Mouse (Mus musculus): ENCODE data around the gene Gm49320. TPM values are rescaled to one million over a fixed set of nuclear protein-coding genes. Genes with fewer than 3 reads are reported as not detected.

Gene Gm49320
- polyA plus RNA-seq (2014; fragmentation: Nextera tagmentation; extraction: Ambion mirVana): 0.70 and 0.80 TPM in 2 replicates

GRCm38 (mm10) chr8:4238434-4239192 lies at the start of gene Gm49320, which contains the start of gene Map2k7:
Gm49320 (plus strand) TSS chr8:4238865.
Map2k7 (plus strand) TSS chr8:4238740.
- peaks cover 18% of the 10 kb centered on the region for H3K4me1 ChIP-seq (ENCODE audit: control insufficient read depth, insufficient read depth, low read length)
- peak within 1 kb of the TSS; percentile 70 for H3K4me3 ChIP-seq (replicated peaks; ENCODE audit: low read depth, low read length)
- peak within 1 kb of the TSS; percentile 95 for H3K4me2 ChIP-seq (ENCODE audit: low read length)
- WGBS: under 1% methylated on average over 71 of the region's 71 CpGs
- no peaks in the 10 kb centered on the region for H3K27me3 ChIP-seq (ENCODE audit: control insufficient read depth, insufficient read depth, low read length)
- peak within 1 kb of the TSS; percentile 75 for H3K9ac ChIP-seq (replicated peaks; ENCODE audit: low read length)
- H3K36me3 ChIP-seq (ENCODE audit: control insufficient read depth, insufficient read depth, low read length): peaks cover 24% of the 10 kb centered on the region
- ATAC-seq (ENCODE audit: low FRiP score, low TSS enrichment) (peak; percentile 95), DNase-seq (peak; percentile 100)
- H3K27ac ChIP-seq (replicated peaks; ENCODE audit: low read depth, low read length): peak within 1 kb of the TSS; percentile 93
- no peaks in the 10 kb centered on the region for H3K9me3 ChIP-seq (ENCODE audit: control insufficient read depth, low read length)

DNA sequence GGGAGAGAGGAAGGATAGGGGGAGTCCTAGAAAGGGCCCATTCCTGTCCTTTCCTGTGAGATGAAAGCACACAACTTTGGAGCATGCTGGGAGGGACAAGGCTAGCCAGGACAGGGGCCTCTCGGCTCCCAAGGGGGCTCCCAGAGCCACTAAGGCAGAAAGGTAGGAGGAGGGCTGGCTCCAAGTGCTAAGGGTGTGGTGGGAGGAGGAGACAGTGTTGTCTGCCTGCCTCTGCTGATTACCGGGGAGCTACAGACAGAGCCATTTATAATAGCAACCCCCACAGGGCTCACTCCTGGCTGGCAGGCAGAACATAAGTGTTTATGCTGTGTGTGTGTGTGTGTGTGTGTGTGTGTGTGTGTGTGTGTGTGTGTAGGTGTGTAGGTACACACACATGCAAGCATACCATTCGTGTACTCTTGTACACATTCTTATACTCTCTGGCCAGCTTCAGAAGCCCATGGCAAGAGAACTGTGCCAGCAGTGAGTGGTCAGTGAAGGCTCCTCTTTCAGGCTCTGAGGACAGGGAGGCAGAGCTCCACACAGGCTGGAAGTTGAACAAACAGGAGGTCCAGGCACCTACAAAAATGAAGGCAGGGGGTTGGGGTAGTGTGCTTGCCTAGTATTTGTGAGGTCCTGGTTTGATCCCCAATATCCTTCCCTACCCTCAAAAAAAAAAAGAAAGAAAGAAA lies 49.5 kb upstream of the Gm49320 start:
- H3K27ac ChIP-seq (replicated peaks; ENCODE audit: low read depth, low read length): no peak overlapping the region
- H3K4me2 ChIP-seq (ENCODE audit: low read length): no peak overlapping the region
- H3K9ac ChIP-seq (replicated peaks; ENCODE audit: low read length): no peak overlapping the region
- H3K9me3 ChIP-seq (ENCODE audit: control insufficient read depth, low read length): no peaks in the 10 kb centered on the region
- H3K36me3 ChIP-seq (ENCODE audit: control insufficient read depth, insufficient read depth, low read length): peaks cover 74% of the 10 kb centered on the region
- DNase-seq (no peak), ATAC-seq (ENCODE audit: low FRiP score, low TSS enrichment) (no peak)
- H3K4me1 ChIP-seq (ENCODE audit: control insufficient read depth, insufficient read depth, low read length): peaks cover 5% of the 10 kb centered on the region; the same call in 1 of the 2 replicates
- no peaks in the 10 kb centered on the region for H3K27me3 ChIP-seq (ENCODE audit: control insufficient read depth, insufficient read depth, low read length)
- WGBS: 36% methylated on average over 3 of the region's 3 CpGs
- no peak overlapping the region for H3K4me3 ChIP-seq (replicated peaks; ENCODE audit: low read depth, low read length)

GRCm38 (mm10) chr8:4192305-4192704 lies 46.4 kb upstream of the Gm49320 start:
- H3K4me1 ChIP-seq (ENCODE audit: control insufficient read depth, insufficient read depth, low read length): peaks cover 5% of the 10 kb centered on the region; the same call in 1 of the 2 replicates
- H3K9me3 ChIP-seq (ENCODE audit: control insufficient read depth, low read length): no peaks in the 10 kb centered on the region
- H3K9ac ChIP-seq (replicated peaks; ENCODE audit: low read length): no peak overlapping the region
- peak overlapping the region; percentile 70 for H3K27ac ChIP-seq (replicated peaks; ENCODE audit: low read depth, low read length)
- H3K4me3 ChIP-seq (replicated peaks; ENCODE audit: low read depth, low read length): no peak overlapping the region
- H3K36me3 ChIP-seq (ENCODE audit: control insufficient read depth, insufficient read depth, low read length): peaks cover 72% of the 10 kb centered on the region
- peak; percentile 46 for DNase-seq
- H3K27me3 ChIP-seq (ENCODE audit: control insufficient read depth, insufficient read depth, low read length): no peaks in the 10 kb centered on the region
- 39% methylated on average over 5 of the region's 5 CpGs for WGBS
- no peak overlapping the region for H3K4me2 ChIP-seq (ENCODE audit: low read length)
- peak; percentile 48 for ATAC-seq (ENCODE audit: low FRiP score, low TSS enrichment)

- no peak overlapping the region for H3K9ac ChIP-seq (replicated peaks; ENCODE audit: low read length)
- DNase-seq (peak; percentile 91), ATAC-seq (ENCODE audit: low FRiP score, low TSS enrichment) (peak; percentile 85)
- H3K9me3 ChIP-seq (ENCODE audit: control insufficient read depth, low read length): no peaks in the 10 kb centered on the region
- peak overlapping the region; percentile 70 for H3K27ac ChIP-seq (replicated peaks; ENCODE audit: low read depth, low read length)
- H3K36me3 ChIP-seq (ENCODE audit: control insufficient read depth, insufficient read depth, low read length): peaks cover 72% of the 10 kb centered on the region
- H3K4me3 ChIP-seq (replicated peaks; ENCODE audit: low read depth, low read length): no peak overlapping the region
- peaks cover 5% of the 10 kb centered on the region; the same call in 1 of the 2 replicates for H3K4me1 ChIP-seq (ENCODE audit: control insufficient read depth, insufficient read depth, low read length)
- 2% methylated on average over 18 of the region's 18 CpGs for WGBS
- peak overlapping the region; percentile 3 for H3K4me2 ChIP-seq (ENCODE audit: low read length)
- no peaks in the 10 kb centered on the region for H3K27me3 ChIP-seq (ENCODE audit: control insufficient read depth, insufficient read depth, low read length)
Observed at GRCm38 (mm10) chr8:4192807-4193587, 45.7 kb upstream of the Gm49320 start.

GRCm38 (mm10) chr8:4193588-4193894 lies 45.1 kb upstream of the Gm49320 start:
- DNase-seq (no peak), ATAC-seq (ENCODE audit: low FRiP score, low TSS enrichment) (peak; percentile 3; the same call in 1 of the 2 replicates)
- Histone ChIP-seq H3K9ac (replicated peaks; ENCODE audit: low read length) (no peak overlapping the region), H3K4me2 (ENCODE audit: low read length) (peak overlapping the region; percentile 3; the same call in 1 of the 2 replicates), H3K9me3 (ENCODE audit: control insufficient read depth, low read length) (no peaks in the 10 kb centered on the region), H3K27ac (replicated peaks; ENCODE audit: low read depth, low read length) (peak overlapping the region; percentile 70; the same call in 1 of the 2 replicates), H3K36me3 (ENCODE audit: control insufficient read depth, insufficient read depth, low read length) (peaks cover 70% of the 10 kb centered on the region), H3K27me3 (ENCODE audit: control insufficient read depth, insufficient read depth, low read length) (no peaks in the 10 kb centered on the region), H3K4me3 (replicated peaks; ENCODE audit: low read depth, low read length) (no peak overlapping the region), H3K4me1 (ENCODE audit: control insufficient read depth, insufficient read depth, low read length) (peaks cover 5% of the 10 kb centered on the region; the same call in 1 of the 2 replicates)
- WGBS: 56% methylated on average over 7 of the region's 7 CpGs

GRCm38 (mm10) chr8:4201321-4201720 lies 37.3 kb upstream of the Gm49320 start:
- no peaks in the 10 kb centered on the region for H3K4me1 ChIP-seq (ENCODE audit: control insufficient read depth, insufficient read depth, low read length)
- H3K36me3 ChIP-seq (ENCODE audit: control insufficient read depth, insufficient read depth, low read length): peaks cover 92% of the 10 kb centered on the region
- ATAC-seq (ENCODE audit: low FRiP score, low TSS enrichment): no peak
- H3K27ac ChIP-seq (replicated peaks; ENCODE audit: low read depth, low read length): no peak overlapping the region
- WGBS: 63% methylated on average over 2 of the region's 2 CpGs
- H3K9ac ChIP-seq (replicated peaks; ENCODE audit: low read length): no peak overlapping the region
- H3K4me2 ChIP-seq (ENCODE audit: low read length): no peak overlapping the region
- H3K9me3 ChIP-seq (ENCODE audit: control insufficient read depth, low read length): no peaks in the 10 kb centered on the region
- H3K4me3 ChIP-seq (replicated peaks; ENCODE audit: low read depth, low read length): no peak overlapping the region
- H3K27me3 ChIP-seq (ENCODE audit: control insufficient read depth, insufficient read depth, low read length): peaks cover 11% of the 10 kb centered on the region; the same call in 1 of the 2 replicates
- no peak for DNase-seq

GRCm38 (mm10) chr8:4205246-4206123 lies 33.2 kb upstream of the Gm49320 start:
- ATAC-seq (ENCODE audit: low FRiP score, low TSS enrichment): no peak
- 19% methylated on average over 38 of the region's 38 CpGs for WGBS
- no peak overlapping the region for H3K27ac ChIP-seq (replicated peaks; ENCODE audit: low read depth, low read length)
- H3K4me1 ChIP-seq (ENCODE audit: control insufficient read depth, insufficient read depth, low read length): no peaks in the 10 kb centered on the region; the same call in 1 of the 2 replicates
- H3K9ac ChIP-seq (replicated peaks; ENCODE audit: low read length): peak overlapping the region; percentile 23; the same call in 1 of the 2 replicates
- peaks cover 11% of the 10 kb centered on the region; the same call in 1 of the 2 replicates for H3K27me3 ChIP-seq (ENCODE audit: control insufficient read depth, insufficient read depth, low read length)
- H3K36me3 ChIP-seq (ENCODE audit: control insufficient read depth, insufficient read depth, low read length): peaks cover 93% of the 10 kb centered on the region
- no peak overlapping the region for H3K4me2 ChIP-seq (ENCODE audit: low read length)
- no peak overlapping the region for H3K4me3 ChIP-seq (replicated peaks; ENCODE audit: low read depth, low read length)
- H3K9me3 ChIP-seq (ENCODE audit: control insufficient read depth, low read length): no peaks in the 10 kb centered on the region
- DNase-seq: no peak
